Mouse (Mus musculus): ENCODE results near the gene 1700014D04Rik. TPM values are rescaled to one million over a fixed set of nuclear protein-coding genes. Genes with fewer than 3 reads are reported as not detected.

1700014D04Rik gene
- total and polyA plus RNA-seq, 3 experiments = not detected

- no peak overlapping the region for H3K4me2 ChIP-seq (ENCODE audit: insufficient read depth, low read depth, poor library complexity, severe bottlenecking)
- dilution Hi-C loops (cut with MboI; ENCODE audit: extremely low pct_ligation_motif_present, extremely low pct_unique_long_range_greater_than_20kb, low sequenced_read_pairs) = no loop called here
- in situ Hi-C loops (cut with MboI; ENCODE audit: low pct_ligation_motif_present, low pct_unique_long_range_greater_than_20kb, low sequenced_read_pairs) = no loop called here
- no peaks in the 10 kb centered on the region for H3K9me3 ChIP-seq (replicated peaks; ENCODE audit: low read length)
- peaks cover 3 to 20% of the 10 kb centered on the region in 2 experiments; a peak in 3 of 4 replicates for H3K4me1 ChIP-seq (ENCODE audit: control insufficient read depth in 1 of 2, insufficient read depth in 2 of 2)
- H3K27me3 ChIP-seq (replicated peaks) = no peaks in the 10 kb centered on the region
- H3K4me3 ChIP-seq (replicated peaks in 1 of 3; ENCODE audit: low read depth in 2 of 3, low read length in 2 of 3, poor library complexity in 1 of 3) = no peak overlapping the region
- no peak overlapping the region for H3K9ac ChIP-seq (ENCODE audit: insufficient read depth, low read depth)
- DNase-seq (ENCODE audit: extremely low read depth) = no peak
- peaks cover 41 to 80% of the 10 kb centered on the region in 2 experiments for H3K36me3 ChIP-seq (replicated peaks in 1 of 2; ENCODE audit: control insufficient read depth in 1 of 2, insufficient read depth in 1 of 2, low read length in 1 of 2)
- H3K27ac ChIP-seq (ENCODE audit: insufficient read depth, low read depth) = no peak overlapping the region
- peaks cover 12% of the 10 kb centered on the region for H3K79me2 ChIP-seq (replicated peaks; ENCODE audit: control insufficient read depth, extremely low read depth, insufficient read depth, poor library complexity, severe bottlenecking)
- TF ChIP-seq EP300 (IDR thresholded peaks at IDR 0.05; ENCODE audit: low read length) = no peak
- TF ChIP-seq ZKSCAN1 (IDR thresholded peaks at IDR 0.05; ENCODE audit: borderline replicate concordance, low read depth, low read length) = no peak
- no peak for TF ChIP-seq BHLHE40 (IDR thresholded peaks at IDR 0.05; ENCODE audit: low read depth, low read length)
- TF ChIP-seq TBP (conservative IDR thresholded peaks at IDR 0.05; ENCODE audit: low read depth, low read length) = no peak
- no peak for TF ChIP-seq RCOR1 (conservative IDR thresholded peaks at IDR 0.05; ENCODE audit: low read depth, low read length)
- TF ChIP-seq SMC3 (IDR thresholded peaks at IDR 0.05; ENCODE audit: low read depth, low read length) = no peak
- TF ChIP-seq IRF4 (IDR thresholded peaks at IDR 0.05; ENCODE audit: low read depth, low read length) = no peak
- TF ChIP-seq ETS1 (conservative IDR thresholded peaks at IDR 0.05; ENCODE audit: low read depth, low read length) = no peak
- no peak for TF ChIP-seq HCFC1 (IDR thresholded peaks at IDR 0.05; ENCODE audit: low read depth, low read length)
- TF ChIP-seq TCF12 (IDR thresholded peaks at IDR 0.05; ENCODE audit: low read depth, low read length) = no peak
- TF ChIP-seq JUND (conservative IDR thresholded peaks at IDR 0.05; ENCODE audit: low read depth, low read length) = no peak
- TF ChIP-seq CHD2 (IDR thresholded peaks at IDR 0.05; ENCODE audit: low read length) = no peak
Measured at GRCm38 (mm10) chr13:59762791-59763190, 16.2 kb upstream of the 1700014D04Rik start.

DNA sequence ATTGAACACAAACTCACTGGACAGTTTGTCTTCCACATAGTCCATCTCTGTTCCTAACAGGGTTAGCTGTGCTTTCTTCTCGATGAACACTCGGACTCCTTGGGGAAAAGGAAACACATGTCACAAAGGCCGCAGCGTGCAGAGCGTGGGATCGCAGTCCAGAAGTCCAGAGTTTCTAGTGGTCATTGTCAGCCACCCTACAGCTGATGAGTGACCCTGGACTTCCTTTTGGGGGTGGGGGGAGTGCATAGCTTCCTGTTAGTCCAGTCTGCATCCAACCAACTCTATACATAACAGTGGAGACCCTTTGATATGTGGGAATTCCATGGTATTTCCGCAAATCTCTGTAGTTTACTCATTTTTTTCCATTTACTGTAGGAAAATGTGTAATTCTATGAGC lies 10.4 kb upstream of the 1700014D04Rik start:
- DNase-seq (ENCODE audit: extremely low read depth) = no peak
- Histone ChIP-seq H3K27me3 (replicated peaks) (no peaks in the 10 kb centered on the region), H3K9ac (ENCODE audit: insufficient read depth, low read depth) (no peak overlapping the region), H3K36me3 (replicated peaks in 1 of 2; ENCODE audit: control insufficient read depth in 1 of 2, insufficient read depth in 1 of 2, low read length in 1 of 2) (peaks cover 40 to 69% of the 10 kb centered on the region in 2 experiments), H3K4me1 (ENCODE audit: control insufficient read depth in 1 of 2, insufficient read depth in 2 of 2) (peaks cover 0 to 8% of the 10 kb centered on the region in 2 experiments; a peak in 2 of 4 replicates), H3K27ac (ENCODE audit: insufficient read depth, low read depth) (no peak overlapping the region), H3K79me2 (replicated peaks; ENCODE audit: control insufficient read depth, extremely low read depth, insufficient read depth, poor library complexity, severe bottlenecking) (no peaks in the 10 kb centered on the region), H3K4me2 (ENCODE audit: insufficient read depth, low read depth, poor library complexity, severe bottlenecking) (no peak overlapping the region), H3K4me3 (replicated peaks in 1 of 3; ENCODE audit: low read depth in 2 of 3, low read length in 2 of 3, poor library complexity in 1 of 3) (no peak overlapping the region), H3K9me3 (replicated peaks; ENCODE audit: low read length) (no peaks in the 10 kb centered on the region)
- in situ Hi-C loops (cut with MboI; ENCODE audit: low pct_ligation_motif_present, low pct_unique_long_range_greater_than_20kb, low sequenced_read_pairs) (no loop called here), dilution Hi-C loops (cut with MboI; ENCODE audit: extremely low pct_ligation_motif_present, extremely low pct_unique_long_range_greater_than_20kb, low sequenced_read_pairs) (no loop called here)
- no peak for TF ChIP-seq IRF4 (IDR thresholded peaks at IDR 0.05; ENCODE audit: low read depth, low read length)
- TF ChIP-seq UBTF (IDR thresholded peaks at IDR 0.05; ENCODE audit: low read depth, low read length) = no peak
- no peak for TF ChIP-seq MAX (IDR thresholded peaks at IDR 0.05; ENCODE audit: low read length)
- no peak for TF ChIP-seq POLR2AphosphoS2 (IDR thresholded peaks at IDR 0.05; ENCODE audit: low read depth, low read length)
- TF ChIP-seq POLR2A (IDR thresholded peaks at IDR 0.05; ENCODE audit: low read depth, low read length) = no peak
- no peak for TF ChIP-seq RAD21 (IDR thresholded peaks at IDR 0.05; ENCODE audit: low read depth, low read length)
- TF ChIP-seq SMC3 (IDR thresholded peaks at IDR 0.05; ENCODE audit: low read depth, low read length) = no peak
